Mouse (Mus musculus): ENCODE results near the gene Ezr.

GRCm38 (mm10) chr17:6741271-6741670, 41.3 kb downstream of the Ezr start:
- no peak for TF ChIP-seq CTCF (IDR thresholded peaks at IDR 0.05; ENCODE audit: low read depth, low read length)
- TF ChIP-seq POLR2A (IDR thresholded peaks at IDR 0.05; ENCODE audit: insufficient read depth, low read length): no peak

All from ES-Bruce4 (cell line).